Mouse (Mus musculus) inflammation-experienced regulatory T-cells, adult 16 weeks (primary cell): Measurements from ENCODE around the gene Etfdh. TPM values are rescaled to one million over a fixed set of nuclear protein-coding genes. Genes with fewer than 3 reads are reported as not detected.

Source experiments
- polyA plus RNA-seq: library from polyadenylated mRNA; unstranded; fragments of 100-300 nt; shearing (Covaris generic); gene quantifications from one replicate; pipeline ENCODE4 v1.2.1, GENCODE M21; 2017

Etfdh gene
- polyA plus RNA-seq = 56.2 TPM

GRCm38 (mm10) chr3:79629416-79629730 is at the start of gene Etfdh:
Etfdh (minus strand) TSS chr3:79629500.

GRCm38 (mm10) chr3:79628561-79629415 is 512 bp downstream of the Etfdh start, which contains the start of gene 4930579G24Rik:
4930579G24Rik (plus strand) TSS chr3:79629079.

DNA sequence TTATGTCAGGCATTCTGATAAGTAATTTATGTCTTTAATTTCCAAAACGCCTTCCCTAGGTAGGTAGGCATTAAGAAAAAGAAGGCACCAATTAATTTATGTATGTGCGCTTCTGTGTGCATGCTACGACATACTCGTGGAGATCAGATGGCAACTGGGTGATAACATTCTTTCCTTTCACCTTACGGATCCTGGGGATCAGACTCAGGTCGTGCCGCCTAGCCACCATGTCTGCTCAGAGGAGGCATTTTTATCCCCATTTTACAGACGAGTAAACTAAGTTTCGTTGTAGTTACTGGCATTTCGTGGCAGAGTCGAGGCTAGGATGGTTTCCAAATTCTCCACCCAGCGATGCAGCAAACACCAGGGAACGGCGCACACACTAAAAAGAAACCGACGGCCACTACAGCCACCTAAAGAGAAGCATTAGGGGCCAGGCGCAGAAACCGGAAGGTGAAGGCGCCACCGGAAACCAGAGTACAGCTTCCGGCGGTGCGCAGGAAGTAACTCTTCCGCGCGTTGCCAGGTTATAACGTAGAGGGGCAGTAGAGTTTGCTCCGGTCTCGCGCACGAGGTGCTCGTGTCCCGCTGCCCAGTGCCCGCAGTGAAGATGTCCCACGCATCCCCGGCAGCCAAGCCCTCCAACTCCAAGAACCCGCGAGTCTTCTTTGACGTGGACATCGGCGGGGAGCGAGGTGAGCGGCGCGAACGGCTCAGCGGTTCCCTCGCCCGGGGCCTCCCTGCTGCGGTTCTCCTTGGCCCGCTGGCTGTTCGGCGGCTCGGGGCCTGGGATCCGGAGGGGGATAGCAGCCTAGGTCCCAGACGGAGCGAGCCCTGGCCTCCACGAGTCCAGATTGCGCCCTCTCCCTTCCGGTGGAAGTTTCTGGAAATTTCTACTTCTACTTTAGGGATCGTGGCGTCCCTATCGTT is 38.2 kb downstream of the Etfdh start, which contains the start of gene Ppid:
Gene Ppid (plus strand): TSS at position 480 of the 930 bp plus-strand sequence.

DNA sequence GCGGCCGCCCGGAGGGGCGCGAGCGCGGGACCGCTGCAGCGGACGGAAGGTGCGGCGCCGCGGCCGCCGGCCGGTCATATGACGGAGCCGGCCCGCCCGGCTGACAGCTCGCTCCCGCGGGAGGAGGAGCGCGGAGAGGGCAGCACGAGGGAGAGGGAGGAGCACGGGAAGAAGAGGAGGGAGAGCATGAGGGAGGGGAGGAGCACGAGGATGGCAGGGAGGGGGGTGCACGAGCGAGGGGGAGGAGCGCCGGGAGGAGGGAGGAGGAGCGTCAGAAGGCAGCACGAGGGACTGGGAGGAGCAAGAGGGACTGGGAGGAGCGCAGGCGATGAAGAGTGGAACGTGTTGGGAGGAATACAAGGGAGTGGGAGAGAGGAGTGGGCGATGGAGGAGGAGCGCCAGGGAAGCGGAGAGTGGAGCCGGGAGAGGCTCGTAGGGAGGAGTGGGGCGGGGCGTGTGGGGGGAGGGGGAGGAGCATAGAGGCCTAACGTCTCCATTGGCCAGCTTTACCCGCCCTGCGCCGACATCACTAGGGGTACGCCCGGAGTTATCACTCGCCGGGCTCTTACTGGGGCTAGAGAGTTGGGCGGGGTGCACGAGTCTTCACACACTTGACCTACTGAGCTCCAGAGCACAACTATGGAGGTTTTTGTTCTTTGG is 61.5 kb downstream of the Etfdh start, which contains the start of gene Fnip2:
Gene Fnip2 (minus strand): TSS at position 94 of the 660 bp plus-strand sequence.

Other genes with a start within 250 kb of the Etfdh start
- 0.26 TPM for gene Fnip2, start 61.7 kb downstream of the Etfdh start, polyA plus RNA-seq
- 132 TPM for gene Ppid, start 38.2 kb downstream of the Etfdh start, polyA plus RNA-seq
- 10.1 TPM for gene 4930579G24Rik, start 421 bp downstream of the Etfdh start, polyA plus RNA-seq
- gene Rxfp1, start 108.4 kb upstream of the Etfdh start, polyA plus RNA-seq = 0.07 TPM
- gene Tmem144, start 223.3 kb upstream of the Etfdh start, polyA plus RNA-seq = 1.1 TPM